Mouse (Mus musculus) spleen, adult 18-20 months (tissue): ENCODE results near the gene Ubash3b.

Experiments used
- DNase-seq, 2 experiments: peaks; one replicate each; pipeline ENCODE4 v3.0.0; 2022; ENCODE audit warnings: mixed read lengths in 2 of 2

Gene Ubash3b

GRCm38 (mm10) chr9:41161413-41161812, at the start of gene Ubash3b:
Ubash3b (minus strand) TSS chr9:41161697.
- DNase-seq, result no peak

- DNase-seq, result peak; percentile 82 to 87
These were observed 45.9 kb upstream of the Ubash3b start for GRCm38 (mm10) chr9:41207130-41208104.

- DNase-seq, result no peak
These were observed 45.2 kb upstream of the Ubash3b start for GRCm38 (mm10) chr9:41206717-41207116.

GRCm38 (mm10) chr9:41205267-41205666, 43.8 kb upstream of the Ubash3b start:
- no peak for DNase-seq

GRCm38 (mm10) chr9:41199456-41200252, 38.2 kb upstream of the Ubash3b start:
- no peak for DNase-seq

GRCm38 (mm10) chr9:41198501-41199265, 37.2 kb upstream of the Ubash3b start:
- no peak for DNase-seq

- no peak for DNase-seq
These were observed 34.3 kb upstream of the Ubash3b start for GRCm38 (mm10) chr9:41195742-41196311.

GRCm38 (mm10) chr9:41191651-41192210, 30.2 kb upstream of the Ubash3b start:
- DNase-seq, result no peak

GRCm38 (mm10) chr9:41190745-41191482, 29.4 kb upstream of the Ubash3b start:
- DNase-seq, result peak; percentile 44 to 69

GRCm38 (mm10) chr9:41187939-41188338, 26.4 kb upstream of the Ubash3b start:
- no peak for DNase-seq

GRCm38 (mm10) chr9:41187498-41187897, 26.0 kb upstream of the Ubash3b start:
- DNase-seq, result no peak

- DNase-seq, result no peak
These were observed 23.8 kb upstream of the Ubash3b start for GRCm38 (mm10) chr9:41185331-41185730.

GRCm38 (mm10) chr9:41182550-41182949, 21.1 kb upstream of the Ubash3b start:
- DNase-seq, result peak in 1 of 2 experiments; percentile 34

GRCm38 (mm10) chr9:41181803-41182202, 20.3 kb upstream of the Ubash3b start:
- DNase-seq, result no peak

- no peak for DNase-seq
These were observed 19.9 kb upstream of the Ubash3b start for GRCm38 (mm10) chr9:41181372-41181771.

- no peak for DNase-seq
These were observed 17.6 kb upstream of the Ubash3b start for GRCm38 (mm10) chr9:41179056-41179455.

GRCm38 (mm10) chr9:41173158-41173557, 11.7 kb upstream of the Ubash3b start:
- DNase-seq, result no peak

- DNase-seq, result no peak
These were observed 10.9 kb upstream of the Ubash3b start for GRCm38 (mm10) chr9:41172426-41172825.

GRCm38 (mm10) chr9:41170026-41170425, 8.5 kb upstream of the Ubash3b start:
- no peak for DNase-seq

GRCm38 (mm10) chr9:41168656-41169055, 7.2 kb upstream of the Ubash3b start:
- no peak for DNase-seq

GRCm38 (mm10) chr9:41168206-41168605, 6.7 kb upstream of the Ubash3b start:
- DNase-seq, result no peak
